Mouse (Mus musculus): Measurements from ENCODE around the gene Kcnj15. TPM values are rescaled to one million over a fixed set of nuclear protein-coding genes. Genes with fewer than 3 reads are reported as not detected.

Kcnj15 gene
- under 1 TPM in 3 of 4 experiments, not detected in 1; 0.15 to 0.67 (median 0.27) TPM for total RNA-seq (2022)

GRCm38 (mm10) chr16:95257266-95257894 is at the start of gene Kcnj15:
Gene Kcnj15, plus strand, starts transcription at chr16:95257558.
- no peak for DNase-seq (ENCODE audit: low spot score in 2 of 2)

GRCm38 (mm10) chr16:95208243-95208642 is 49.1 kb upstream of the Kcnj15 start:
- no peak for DNase-seq (ENCODE audit: low spot score in 2 of 2)

- no peak for DNase-seq (ENCODE audit: low spot score in 2 of 2)
Measured at GRCm38 (mm10) chr16:95209011-95209466, 48.3 kb upstream of the Kcnj15 start.

GRCm38 (mm10) chr16:95214251-95215197 is 42.8 kb upstream of the Kcnj15 start:
- DNase-seq (ENCODE audit: low spot score in 2 of 2) = no peak

GRCm38 (mm10) chr16:95215782-95216181 is 41.6 kb upstream of the Kcnj15 start:
- no peak for DNase-seq (ENCODE audit: low spot score in 2 of 2)

- DNase-seq (ENCODE audit: low spot score in 2 of 2) = no peak
Measured at GRCm38 (mm10) chr16:95216346-95216745, 41.0 kb upstream of the Kcnj15 start.

- no peak for DNase-seq (ENCODE audit: low spot score in 2 of 2)
Measured at GRCm38 (mm10) chr16:95216824-95217223, 40.5 kb upstream of the Kcnj15 start.

- no peak for DNase-seq (ENCODE audit: low spot score in 2 of 2)
Measured at GRCm38 (mm10) chr16:95218783-95219182, 38.6 kb upstream of the Kcnj15 start.

GRCm38 (mm10) chr16:95219459-95219858 is 37.9 kb upstream of the Kcnj15 start:
- no peak for DNase-seq (ENCODE audit: low spot score in 2 of 2)

- DNase-seq (ENCODE audit: low spot score in 2 of 2) = no peak
Measured at GRCm38 (mm10) chr16:95221051-95221450, 36.3 kb upstream of the Kcnj15 start.

- no peak for DNase-seq (ENCODE audit: low spot score in 2 of 2)
Measured at GRCm38 (mm10) chr16:95222026-95222718, 35.2 kb upstream of the Kcnj15 start.

GRCm38 (mm10) chr16:95223435-95223834 is 33.9 kb upstream of the Kcnj15 start:
- no peak for DNase-seq (ENCODE audit: low spot score in 2 of 2)

GRCm38 (mm10) chr16:95225285-95225684 is 32.1 kb upstream of the Kcnj15 start:
- no peak for DNase-seq (ENCODE audit: low spot score in 2 of 2)

GRCm38 (mm10) chr16:95231768-95232167 is 25.6 kb upstream of the Kcnj15 start:
- DNase-seq (ENCODE audit: low spot score in 2 of 2) = no peak

- DNase-seq (ENCODE audit: low spot score in 2 of 2) = no peak
Measured at GRCm38 (mm10) chr16:95234891-95235548, 22.3 kb upstream of the Kcnj15 start.

- DNase-seq (ENCODE audit: low spot score in 2 of 2) = no peak
Measured at GRCm38 (mm10) chr16:95239209-95239925, 18.0 kb upstream of the Kcnj15 start.

GRCm38 (mm10) chr16:95240688-95241087 is 16.7 kb upstream of the Kcnj15 start:
- no peak for DNase-seq (ENCODE audit: low spot score in 2 of 2)

GRCm38 (mm10) chr16:95241581-95241980 is 15.8 kb upstream of the Kcnj15 start:
- DNase-seq (ENCODE audit: low spot score in 2 of 2) = no peak

GRCm38 (mm10) chr16:95242114-95242513 is 15.2 kb upstream of the Kcnj15 start:
- DNase-seq (ENCODE audit: low spot score in 2 of 2) = no peak

GRCm38 (mm10) chr16:95243401-95243800 is 14.0 kb upstream of the Kcnj15 start:
- no peak for DNase-seq (ENCODE audit: low spot score in 2 of 2)
